Mouse (Mus musculus) right cerebral cortex, postnatal 10 days (tissue): ENCODE measurements at regions not wholly inside any gene's neighbourhood (a gene's known extent, or its start where the extent isn't known, plus 50 kb on each side); places are given as distances from the start of the nearest gene placed in this dataset.

Experiments used
- DNase-seq, 2 experiments: peaks; one replicate each; pipeline ENCODE4 v3.0.0; 2021; ENCODE audit warnings: low spot score in 2 of 2

DNA sequence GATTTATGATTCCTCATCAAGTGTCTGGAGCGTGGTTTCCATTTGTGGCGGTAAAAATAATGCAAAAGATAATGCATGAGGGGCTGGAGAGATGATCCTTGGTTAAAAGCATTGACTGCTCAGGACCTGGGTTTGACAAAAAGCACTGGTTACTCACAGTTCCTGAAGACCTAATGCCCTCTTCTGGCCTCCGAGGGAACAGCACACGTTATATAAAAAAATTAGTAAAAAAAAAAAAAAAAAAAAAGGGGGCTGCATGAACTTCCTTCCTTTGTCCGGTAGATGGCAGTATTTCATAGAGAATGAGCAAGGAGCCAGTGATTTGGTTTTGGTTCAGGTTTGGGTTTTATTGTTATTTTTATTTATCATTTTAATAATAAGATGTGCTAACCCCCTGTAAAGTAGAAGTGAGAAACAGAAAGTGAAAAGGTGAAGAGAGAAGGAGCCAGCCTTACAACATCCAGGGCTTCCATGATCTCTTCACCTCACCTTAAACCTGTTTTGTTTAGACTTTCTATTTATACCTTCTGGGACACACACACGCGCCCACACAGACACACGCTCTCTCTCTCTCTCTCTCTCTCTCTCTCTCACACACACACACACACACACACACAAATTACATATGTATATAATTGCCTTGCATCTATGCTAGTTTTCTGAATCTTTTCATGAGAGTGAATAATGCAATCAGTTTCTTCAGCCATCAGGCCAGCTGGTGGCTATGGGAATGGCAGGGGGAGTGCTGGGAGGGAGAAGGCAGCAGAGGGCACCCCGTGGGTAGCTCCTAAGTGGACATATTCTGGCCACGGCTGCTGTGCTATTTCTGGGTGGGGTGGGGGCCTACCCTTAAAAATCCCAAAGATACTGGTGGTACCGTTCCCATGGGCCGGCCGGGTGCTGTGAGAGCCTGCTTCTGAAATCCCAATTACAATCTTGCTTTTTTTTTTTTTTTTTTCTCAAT lies 230.0 kb downstream of the Poteg start:
- DNase-seq: peak; percentile 62 to 67

GRCm38 (mm10) chr8:27679164-27679563 lies 231.7 kb downstream of the Poteg start:
- DNase-seq: peak; percentile 67 to 72

DNA sequence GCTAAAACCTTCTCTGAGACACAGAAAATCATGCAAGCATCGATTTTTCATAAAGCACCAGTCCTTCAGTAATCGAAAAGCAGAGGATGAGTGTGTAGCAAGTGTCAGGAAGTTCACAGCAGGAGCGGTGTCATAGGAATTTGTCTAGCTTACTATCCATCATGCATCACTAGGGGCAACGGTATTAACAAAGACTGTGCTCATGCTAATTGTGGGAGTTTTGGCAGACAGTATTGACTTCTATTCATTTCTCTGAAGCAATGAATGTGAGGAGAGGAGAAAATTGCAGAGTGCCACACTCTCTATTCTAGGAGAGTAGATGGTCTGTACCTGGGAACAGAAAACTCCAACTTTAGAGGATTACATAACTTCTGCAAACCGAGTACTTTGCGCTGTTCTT lies 274.5 kb downstream of the Poteg start:
- DNase-seq: no peak

DNA sequence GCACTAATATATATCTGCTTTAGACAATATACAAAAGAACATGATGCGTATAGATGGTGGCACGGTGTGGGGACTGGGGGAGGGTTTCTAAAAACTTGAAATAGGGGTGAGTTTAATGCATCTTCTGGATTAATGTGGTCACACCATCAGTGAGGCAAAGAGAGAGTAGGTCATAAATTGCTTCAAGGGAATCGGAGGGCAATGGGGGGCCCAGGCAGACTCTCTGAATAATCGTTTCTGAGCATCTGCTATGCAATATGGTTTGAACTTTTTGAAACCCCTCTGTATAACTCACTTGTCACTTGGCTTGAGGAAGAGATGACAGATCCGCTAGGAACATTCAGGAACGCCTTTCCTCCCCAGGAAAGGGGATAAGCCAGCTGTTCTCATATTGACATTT lies 322.8 kb downstream of the Poteg start:
- DNase-seq: no peak

GRCm38 (mm10) chr8:27770803-27771202 lies 323.3 kb downstream of the Poteg start:
- no peak for DNase-seq

- no peak for DNase-seq
These were observed 323.8 kb downstream of the Poteg start for GRCm38 (mm10) chr8:27771250-27771649.

GRCm38 (mm10) chr8:27778982-27779381 lies 331.5 kb downstream of the Poteg start:
- no peak for DNase-seq
